Mouse (Mus musculus): ENCODE results near the gene Cd3g.
A peak's percentile ranks its signal among the peaks of the same experiment; 100 is the strongest.

- TF ChIP-seq CTCF (IDR thresholded peaks at IDR 0.05) (peak; percentile 35), EP300 (IDR thresholded peaks at IDR 0.05) (no peak)
These were observed 10.8 kb downstream of the Cd3g start for GRCm38 (mm10) chr9:44969450-44969849.

Data from lung, postnatal 0 days (tissue).